Mouse (Mus musculus) left cerebral cortex, adult 2 months (tissue): ENCODE results near the gene Ptpn4. TPM values are rescaled to one million over a fixed set of nuclear protein-coding genes. Genes with fewer than 3 reads are reported as not detected.
A peak's percentile ranks its signal among the peaks of the same experiment; 100 is the strongest.

ENCODE experiments used
- DNase-seq, 2 experiments: peaks; one replicate each; pipeline ENCODE4 v3.0.0; 2021 to 2022; ENCODE audit warnings: low spot score in 2 of 2, mixed read lengths in 1 of 2; ENCODE audit errors: extremely low spot score in 1 of 2
- H3K27ac ChIP-seq: fragments of 200-600 bp; 2 replicates; pipeline ENCODE4 v1.8.1; 2022
- H3K4me3 ChIP-seq: fragments of 200-600 bp; 2 replicates; pipeline ENCODE4 v1.8.1; 2022
- CTCF ChIP-seq: fragments of 200-600 bp; IDR thresholded peaks from 2 replicates; pipeline ENCODE4 v1.8.1; 2022; ENCODE audit warnings: antibody characterized with exemption, mild to moderate bottlenecking, moderate library complexity
- intact Hi-C: fragments of 180-260 bp; cut with DNase I; formaldehyde crosslinking; loops from one replicate; pipeline ENCODE4 v1.15.1; 2025
- total RNA-seq, 2 experiments: library from RNA; stranded (reverse); gene quantifications; 2 replicates each; pipeline ENCODE4 v1.2.3; 2021

Gene Ptpn4
- total RNA-seq, 2 experiments from 2014 or later: 86.6 to 93.4 TPM

GRCm38 (mm10) chr1:119794342-119794741, 43.1 kb downstream of the Ptpn4 start:
- Histone ChIP-seq H3K4me3 (no peak overlapping the region), H3K27ac (no peak overlapping the region)
- intact Hi-C loops: no loop called here
- TF ChIP-seq CTCF: no peak
- no peak for DNase-seq

- H3K27ac ChIP-seq: no peak overlapping the region
- no peak for TF ChIP-seq CTCF
- intact Hi-C loops: no loop called here
- DNase-seq: no peak
- H3K4me3 ChIP-seq: no peak overlapping the region
Measured at GRCm38 (mm10) chr1:119790616-119791015, 46.8 kb downstream of the Ptpn4 start.

- intact Hi-C loops: no loop called here
- no peak for DNase-seq
Measured at GRCm38 (mm10) chr1:119775915-119776314, 61.5 kb downstream of the Ptpn4 start.

GRCm38 (mm10) chr1:119735692-119736091, 101.7 kb downstream of the Ptpn4 start:
- H3K27ac ChIP-seq: 0 out of 2 replicates have a peak overlapping the region, but pooled peaks have one; percentile 33
- no peak for DNase-seq
- intact Hi-C loops: loop anchor here (5.0 to 10.0 kb wide), 2 partner anchors 102 to 159 kb away; partner anchors contain the start of gene Ptpn4
- TF ChIP-seq CTCF: no peak
- no peak overlapping the region for H3K4me3 ChIP-seq

More at GRCm38 (mm10) chr1:119775915-119776314, 61.5 kb downstream of the Ptpn4 start:
- Histone ChIP-seq H3K27ac (no peak overlapping the region), H3K4me3 (no peak overlapping the region)
- no peak for TF ChIP-seq CTCF

- Histone ChIP-seq H3K4me3 (no peak overlapping the region), H3K27ac (peak overlapping the region; percentile 58)
- no peak for TF ChIP-seq CTCF
- no peak for DNase-seq
- intact Hi-C loops: loop anchor here (5.0 to 10.0 kb wide), 2 partner anchors 102 to 160 kb away; partner anchors contain the start of gene Ptpn4
Measured at GRCm38 (mm10) chr1:119734801-119735200, 102.6 kb downstream of the Ptpn4 start.

GRCm38 (mm10) chr1:119731166-119731565, 106.2 kb downstream of the Ptpn4 start:
- no peak for DNase-seq
- no peak overlapping the region for H3K27ac ChIP-seq
- H3K4me3 ChIP-seq: no peak overlapping the region
- intact Hi-C loops: loop anchor here (10.0 kb wide), 1 partner anchor 164 kb away; no protein-coding TSS in a partner anchor
- no peak for TF ChIP-seq CTCF

- DNase-seq: no peak
- intact Hi-C loops: no loop called here
- H3K27ac ChIP-seq: no peak overlapping the region
- H3K4me3 ChIP-seq: no peak overlapping the region
- no peak for TF ChIP-seq CTCF
Measured at GRCm38 (mm10) chr1:119713017-119713416, 124.4 kb downstream of the Ptpn4 start.

GRCm38 (mm10) chr1:119706471-119707217, 130.8 kb downstream of the Ptpn4 start:
- intact Hi-C loops: no loop called here
- no peak overlapping the region for H3K4me3 ChIP-seq
- no peak overlapping the region for H3K27ac ChIP-seq
- no peak for TF ChIP-seq CTCF
- DNase-seq: no peak

GRCm38 (mm10) chr1:119696860-119697259, 140.6 kb downstream of the Ptpn4 start:
- H3K27ac ChIP-seq: no peak overlapping the region
- H3K4me3 ChIP-seq: no peak overlapping the region
- no peak for TF ChIP-seq CTCF
- DNase-seq: no peak
- intact Hi-C loops: loop anchor here (10.0 kb wide), 1 partner anchor 228 kb away; no protein-coding TSS in a partner anchor

GRCm38 (mm10) chr1:119685773-119686558, 151.4 kb downstream of the Ptpn4 start:
- no peak overlapping the region for H3K27ac ChIP-seq
- peak; percentile 12; the same call in 1 of the 2 replicates for TF ChIP-seq CTCF
- no peak for DNase-seq
- intact Hi-C loops: no loop called here
- no peak overlapping the region for H3K4me3 ChIP-seq

GRCm38 (mm10) chr1:119681663-119682213, 155.7 kb downstream of the Ptpn4 start:
- no peak for TF ChIP-seq CTCF
- H3K27ac ChIP-seq: no peak overlapping the region
- H3K4me3 ChIP-seq: no peak overlapping the region
- DNase-seq: no peak
- intact Hi-C loops: no loop called here

GRCm38 (mm10) chr1:119674984-119675383, 162.4 kb downstream of the Ptpn4 start:
- intact Hi-C loops: loop anchor here (1.0 to 5.0 kb wide), 2 partner anchors 127 to 588 kb away; no protein-coding TSS in a partner anchor
- peak; percentile 90 for TF ChIP-seq CTCF
- DNase-seq: peak; percentile 15 to 22

More at GRCm38 (mm10) chr1:119674984-119675383, 162.4 kb downstream of the Ptpn4 start:
- Histone ChIP-seq H3K27ac (no peak overlapping the region), H3K4me3 (no peak overlapping the region)
